Mouse (Mus musculus): ENCODE measurements around the gene Ascc1. TPM values are rescaled to one million over a fixed set of nuclear protein-coding genes. Genes with fewer than 3 reads are reported as not detected.

The Ascc1 gene
- polyA plus RNA-seq, 1 experiment from 2014 or later, result 45.2 TPM

DNA sequence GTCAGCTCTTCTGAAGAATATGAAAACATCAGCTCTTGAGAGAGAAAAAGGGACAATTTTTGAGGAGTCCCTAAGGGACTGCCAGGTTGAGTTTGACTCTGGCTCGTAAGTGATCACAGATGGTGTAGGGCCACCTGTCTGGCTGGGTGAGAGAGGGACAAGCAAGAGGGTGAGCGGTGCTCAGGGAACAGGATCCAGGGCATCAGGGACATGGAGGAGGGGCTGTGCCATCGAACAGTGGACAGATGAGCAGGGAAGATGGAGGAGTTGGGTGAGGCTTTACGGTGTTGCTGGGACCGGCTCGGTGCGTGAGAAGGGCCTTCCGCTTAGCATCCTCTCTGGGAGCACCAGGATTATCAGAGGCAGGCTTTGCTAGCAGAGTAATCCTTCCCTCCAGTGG, 106.7 kb downstream of the Ascc1 start:
- H3K27me3 ChIP-seq (ENCODE audit: control insufficient read depth, insufficient read depth, low read length), result peaks cover 40% of the 10 kb centered on the region
- peaks cover 8% of the 10 kb centered on the region for H3K4me1 ChIP-seq (ENCODE audit: control insufficient read depth, insufficient read depth, low read length)
- H3K4me2 ChIP-seq (ENCODE audit: low read depth, severe bottlenecking), result no peak overlapping the region
- H3K4me3 ChIP-seq (ENCODE audit: low read depth, low read length), result no peak overlapping the region
- no peak overlapping the region for H3K9ac ChIP-seq (ENCODE audit: low read length)
- 80% methylated on average over 8 of the region's 8 CpGs for WGBS
- H3K36me3 ChIP-seq (ENCODE audit: control insufficient read depth, insufficient read depth, low read length), result no peaks in the 10 kb centered on the region
- H3K9me3 ChIP-seq (ENCODE audit: control insufficient read depth, low read length), result no peaks in the 10 kb centered on the region
- no peak for ATAC-seq (ENCODE audit: insufficient number of reproducible peaks, low FRiP score, low TSS enrichment, low read depth)
- H3K27ac ChIP-seq (replicated peaks; ENCODE audit: low read depth, low read length), result no peak overlapping the region
- DNase-seq (ENCODE audit: low spot score), result no peak

DNA sequence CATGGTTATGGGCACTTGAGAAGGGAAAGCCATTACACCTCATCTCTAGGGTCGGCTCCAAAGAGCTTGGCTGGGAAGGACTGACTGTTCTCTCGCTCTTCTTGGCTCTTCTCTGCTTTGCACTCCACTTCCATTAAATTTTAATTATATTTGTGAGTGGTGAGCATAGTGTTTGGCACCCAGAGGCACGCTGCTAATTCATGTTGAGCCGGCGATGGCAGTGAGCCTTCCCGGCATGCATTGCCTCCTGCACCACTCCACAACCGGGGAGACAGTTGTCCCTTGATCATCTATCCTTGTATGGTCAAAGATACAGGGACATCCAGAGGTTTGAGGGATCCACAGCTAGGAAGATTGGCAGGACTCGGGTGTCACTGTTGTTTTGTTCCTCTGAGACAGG, 107.4 kb downstream of the Ascc1 start:
- Histone ChIP-seq H3K4me3 (ENCODE audit: low read depth, low read length) (no peak overlapping the region), H3K4me2 (ENCODE audit: low read depth, severe bottlenecking) (no peak overlapping the region), H3K9ac (ENCODE audit: low read length) (no peak overlapping the region), H3K9me3 (ENCODE audit: control insufficient read depth, low read length) (no peaks in the 10 kb centered on the region), H3K27ac (replicated peaks; ENCODE audit: low read depth, low read length) (no peak overlapping the region), H3K36me3 (ENCODE audit: control insufficient read depth, insufficient read depth, low read length) (no peaks in the 10 kb centered on the region), H3K27me3 (ENCODE audit: control insufficient read depth, insufficient read depth, low read length) (peaks cover 36% of the 10 kb centered on the region), H3K4me1 (ENCODE audit: control insufficient read depth, insufficient read depth, low read length) (peaks cover 8% of the 10 kb centered on the region)
- 83% methylated on average over 8 of the region's 8 CpGs for WGBS
- DNase-seq (ENCODE audit: low spot score) (no peak), ATAC-seq (ENCODE audit: insufficient number of reproducible peaks, low FRiP score, low TSS enrichment, low read depth) (no peak)

DNA sequence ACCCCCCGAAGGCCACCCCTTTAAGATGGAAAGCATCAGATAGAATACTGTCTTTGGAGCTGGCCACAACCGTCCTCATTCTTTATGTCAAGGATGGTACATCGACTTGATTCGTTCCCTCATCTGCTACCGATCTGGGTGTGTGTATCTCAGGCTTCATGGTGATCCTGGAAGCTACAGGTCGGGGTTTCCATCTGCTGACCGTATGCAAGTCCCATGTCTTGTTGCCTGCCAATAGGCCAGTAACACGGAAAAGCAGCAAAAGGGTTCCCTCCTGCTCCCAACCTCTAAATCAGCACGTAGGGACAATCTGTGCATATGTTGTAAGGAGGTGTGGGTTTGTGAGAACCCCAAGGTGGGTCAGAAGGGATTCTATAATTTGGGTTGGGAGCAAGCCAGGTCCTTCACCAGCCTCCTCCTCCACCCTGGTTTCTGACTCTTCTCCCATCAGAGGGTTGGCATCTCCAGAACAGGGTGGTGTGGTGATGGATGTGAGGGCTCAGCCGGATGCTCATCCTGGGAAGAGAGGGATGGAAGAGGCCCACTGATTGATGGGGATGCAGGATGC, 108.4 kb downstream of the Ascc1 start:
- ATAC-seq (ENCODE audit: insufficient number of reproducible peaks, low FRiP score, low TSS enrichment, low read depth) (no peak), DNase-seq (ENCODE audit: low spot score) (no peak)
- Histone ChIP-seq H3K4me2 (ENCODE audit: low read depth, severe bottlenecking) (no peak overlapping the region), H3K4me3 (ENCODE audit: low read depth, low read length) (no peak overlapping the region), H3K9me3 (ENCODE audit: control insufficient read depth, low read length) (no peaks in the 10 kb centered on the region), H3K27ac (replicated peaks; ENCODE audit: low read depth, low read length) (no peak overlapping the region), H3K27me3 (ENCODE audit: control insufficient read depth, insufficient read depth, low read length) (peaks cover 29% of the 10 kb centered on the region), H3K9ac (ENCODE audit: low read length) (no peak overlapping the region), H3K36me3 (ENCODE audit: control insufficient read depth, insufficient read depth, low read length) (no peaks in the 10 kb centered on the region), H3K4me1 (ENCODE audit: control insufficient read depth, insufficient read depth, low read length) (peaks cover 18% of the 10 kb centered on the region)
- 88% methylated on average over 10 of the region's 10 CpGs for WGBS

DNA sequence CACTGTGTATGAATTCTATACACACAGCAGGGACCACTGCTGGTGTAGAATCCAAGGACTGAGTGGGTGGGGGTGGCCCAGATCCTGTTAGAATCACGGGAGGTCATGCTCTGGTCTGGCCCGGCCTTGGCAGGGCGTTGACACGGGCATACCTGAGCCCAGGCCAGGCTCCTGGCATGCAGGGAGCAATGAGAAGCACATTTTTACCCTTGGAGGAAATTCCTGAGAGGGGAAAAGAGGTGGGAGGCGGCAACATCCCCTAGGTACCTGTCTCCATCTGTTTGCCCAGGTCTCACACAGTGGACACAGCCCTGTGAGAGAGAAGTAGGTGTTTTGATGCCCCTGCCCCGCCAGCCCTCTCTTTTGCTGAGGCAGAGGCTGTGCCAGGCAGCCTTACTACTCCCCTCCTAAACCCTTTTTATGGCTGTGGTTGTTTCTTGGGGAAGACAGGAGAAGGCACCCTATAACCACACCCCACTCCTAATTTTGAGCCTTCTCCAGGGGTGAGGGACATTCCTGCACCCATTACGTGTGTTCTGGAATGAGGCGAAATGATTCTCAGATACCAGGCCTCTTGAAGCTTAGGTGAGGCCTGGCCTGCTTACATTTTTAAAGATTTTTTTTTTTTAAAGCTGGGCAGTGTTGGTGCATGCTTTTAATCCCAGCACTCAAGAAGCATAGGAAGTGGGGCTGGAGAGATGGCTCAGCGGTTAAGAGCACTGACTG, 111.5 kb downstream of the Ascc1 start:
- peaks cover 25% of the 10 kb centered on the region for H3K4me1 ChIP-seq (ENCODE audit: control insufficient read depth, insufficient read depth, low read length)
- H3K4me3 ChIP-seq (ENCODE audit: low read depth, low read length), result no peak overlapping the region
- H3K36me3 ChIP-seq (ENCODE audit: control insufficient read depth, insufficient read depth, low read length), result no peaks in the 10 kb centered on the region
- H3K27me3 ChIP-seq (ENCODE audit: control insufficient read depth, insufficient read depth, low read length), result peaks cover 5% of the 10 kb centered on the region; the same call in 1 of the 2 replicates
- H3K27ac ChIP-seq (replicated peaks; ENCODE audit: low read depth, low read length), result no peak overlapping the region
- peak; percentile 41; the same call in 1 of the 2 replicates for ATAC-seq (ENCODE audit: insufficient number of reproducible peaks, low FRiP score, low TSS enrichment, low read depth)
- DNase-seq (ENCODE audit: low spot score), result no peak
- H3K9ac ChIP-seq (ENCODE audit: low read length), result no peak overlapping the region
- 84% methylated on average over 9 of the region's 9 CpGs for WGBS
- H3K9me3 ChIP-seq (ENCODE audit: control insufficient read depth, low read length), result no peaks in the 10 kb centered on the region
- no peak overlapping the region for H3K4me2 ChIP-seq (ENCODE audit: low read depth, severe bottlenecking)

DNA sequence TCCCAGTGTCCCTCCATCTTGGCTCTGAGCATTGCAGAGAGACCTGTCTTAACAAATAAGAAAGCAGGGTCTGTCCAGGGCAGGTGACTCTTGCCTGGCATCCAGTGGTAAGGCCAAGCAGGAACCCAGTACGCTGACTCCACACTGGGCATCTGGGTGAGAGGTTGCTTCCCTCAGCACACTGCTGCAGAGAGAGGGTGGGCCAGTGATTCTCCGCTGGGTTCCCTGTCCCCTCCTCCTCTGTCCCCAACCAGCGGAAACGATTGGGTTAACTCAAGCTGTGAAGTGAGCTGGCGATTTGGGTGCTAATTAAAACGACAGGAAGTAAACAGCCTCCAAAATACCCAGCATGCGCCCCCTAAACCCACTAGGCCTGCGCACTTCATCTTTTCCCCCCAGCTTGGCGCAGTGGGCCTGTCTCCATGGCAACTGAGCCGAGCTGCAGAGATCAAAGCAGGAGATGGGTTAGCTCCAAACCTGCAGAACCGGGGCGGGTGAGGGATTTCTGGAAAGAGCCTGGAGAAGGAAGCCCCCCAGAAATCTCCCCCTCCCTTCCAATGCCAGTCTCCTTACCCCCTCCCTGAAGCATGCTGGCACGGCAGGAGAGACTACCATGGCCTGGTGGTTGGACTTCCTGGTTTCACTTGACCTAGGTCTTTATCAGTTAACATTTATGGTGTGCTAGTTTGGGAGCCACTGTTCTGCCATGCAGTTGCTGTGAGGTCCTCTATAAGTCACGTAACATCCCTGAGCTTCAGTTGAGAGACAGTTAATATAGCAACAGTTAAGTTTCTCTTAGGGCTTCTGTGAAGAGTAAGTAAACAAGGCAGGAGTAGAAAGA, 113.0 kb downstream of the Ascc1 start:
- no peaks in the 10 kb centered on the region for H3K9me3 ChIP-seq (ENCODE audit: control insufficient read depth, low read length)
- no peak overlapping the region for H3K27ac ChIP-seq (replicated peaks; ENCODE audit: low read depth, low read length)
- H3K4me2 ChIP-seq (ENCODE audit: low read depth, severe bottlenecking), result peak overlapping the region; percentile 29
- DNase-seq (ENCODE audit: low spot score), result peak; percentile 77
- H3K9ac ChIP-seq (ENCODE audit: low read length), result no peak overlapping the region
- H3K4me1 ChIP-seq (ENCODE audit: control insufficient read depth, insufficient read depth, low read length), result peaks cover 25% of the 10 kb centered on the region
- peak; percentile 70 for ATAC-seq (ENCODE audit: insufficient number of reproducible peaks, low FRiP score, low TSS enrichment, low read depth)
- WGBS, result 5% methylated on average over 14 of the region's 14 CpGs
- no peak overlapping the region for H3K4me3 ChIP-seq (ENCODE audit: low read depth, low read length)
- H3K36me3 ChIP-seq (ENCODE audit: control insufficient read depth, insufficient read depth, low read length), result no peaks in the 10 kb centered on the region
- no peaks in the 10 kb centered on the region for H3K27me3 ChIP-seq (ENCODE audit: control insufficient read depth, insufficient read depth, low read length)

DNA sequence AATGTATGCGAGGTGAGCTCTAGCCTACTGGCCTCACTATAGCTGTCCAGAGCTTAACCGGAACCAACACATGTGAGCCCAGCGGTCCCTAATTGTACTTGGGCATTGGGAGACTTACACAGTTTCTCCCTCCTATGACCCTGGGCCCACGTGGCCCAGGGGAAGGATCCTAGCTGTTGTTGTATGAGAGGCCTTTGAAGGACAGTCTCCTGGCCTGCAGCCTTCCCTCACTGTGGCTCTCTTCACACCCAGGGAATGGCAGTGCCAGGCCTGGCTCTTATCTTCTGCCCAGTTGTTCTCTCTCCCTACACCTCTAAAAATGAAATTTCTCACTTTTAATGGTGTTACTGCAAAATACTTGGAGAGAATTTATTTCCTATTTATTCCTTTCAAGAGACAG, 114.4 kb downstream of the Ascc1 start:
- Histone ChIP-seq H3K27ac (replicated peaks; ENCODE audit: low read depth, low read length) (no peak overlapping the region), H3K4me1 (ENCODE audit: control insufficient read depth, insufficient read depth, low read length) (peaks cover 25% of the 10 kb centered on the region), H3K4me2 (ENCODE audit: low read depth, severe bottlenecking) (no peak overlapping the region), H3K9me3 (ENCODE audit: control insufficient read depth, low read length) (no peaks in the 10 kb centered on the region), H3K9ac (ENCODE audit: low read length) (no peak overlapping the region), H3K27me3 (ENCODE audit: control insufficient read depth, insufficient read depth, low read length) (no peaks in the 10 kb centered on the region), H3K36me3 (ENCODE audit: control insufficient read depth, insufficient read depth, low read length) (no peaks in the 10 kb centered on the region), H3K4me3 (ENCODE audit: low read depth, low read length) (no peak overlapping the region)
- ATAC-seq (ENCODE audit: insufficient number of reproducible peaks, low FRiP score, low TSS enrichment, low read depth), result no peak
- DNase-seq (ENCODE audit: low spot score), result no peak
- 42% methylated on average over 4 of the region's 4 CpGs for WGBS

DNA sequence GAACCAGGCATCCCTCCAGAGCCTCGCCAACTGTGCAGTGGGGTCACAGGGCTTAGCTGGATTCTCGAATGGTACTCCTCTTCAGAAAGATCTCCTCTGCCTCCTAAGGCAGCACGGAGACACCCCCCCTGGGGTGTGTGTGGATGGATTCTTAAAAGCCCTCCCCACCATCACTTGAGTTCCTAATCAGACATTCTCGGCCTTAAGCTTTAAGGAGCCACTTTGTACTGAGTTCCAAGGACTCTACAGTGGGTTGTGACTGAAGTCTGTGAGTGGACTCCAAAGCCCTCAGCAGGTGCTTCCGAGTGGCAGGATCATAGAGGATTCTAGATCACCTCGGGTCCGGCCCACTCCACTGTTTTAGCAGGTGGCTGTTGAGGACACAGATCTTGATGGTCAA, 115.9 kb downstream of the Ascc1 start:
- H3K4me1 ChIP-seq (ENCODE audit: control insufficient read depth, insufficient read depth, low read length), result peaks cover 25% of the 10 kb centered on the region

DNA sequence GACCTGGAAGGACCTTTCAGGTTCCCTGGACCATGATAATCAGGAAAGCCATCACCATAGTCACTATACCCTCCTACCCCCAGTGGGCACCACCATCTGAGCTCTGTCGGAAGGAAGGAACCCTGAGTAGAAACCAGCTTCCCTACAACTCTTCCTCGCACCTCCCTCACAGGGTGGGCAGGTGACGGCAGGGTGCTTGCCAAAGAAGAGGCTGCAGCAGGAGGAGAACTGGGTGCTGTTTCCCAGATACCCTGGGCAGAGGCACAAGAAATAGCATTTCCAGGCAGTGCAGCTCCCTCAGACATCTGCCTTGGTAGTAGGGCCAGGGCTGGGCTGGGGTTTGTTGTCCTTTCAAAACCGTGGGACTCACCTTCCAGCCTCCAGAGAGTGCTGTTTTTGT, 118.0 kb downstream of the Ascc1 start:
- no peak overlapping the region for H3K4me2 ChIP-seq (ENCODE audit: low read depth, severe bottlenecking)

More for the DNA sequence above, 115.9 kb downstream of the Ascc1 start:
- no peak for DNase-seq (ENCODE audit: low spot score)
- no peak overlapping the region for H3K9ac ChIP-seq (ENCODE audit: low read length)
- 63% methylated on average over 7 of the region's 7 CpGs for WGBS
- H3K27ac ChIP-seq (replicated peaks; ENCODE audit: low read depth, low read length), result no peak overlapping the region
- no peaks in the 10 kb centered on the region for H3K27me3 ChIP-seq (ENCODE audit: control insufficient read depth, insufficient read depth, low read length)
- H3K36me3 ChIP-seq (ENCODE audit: control insufficient read depth, insufficient read depth, low read length), result no peaks in the 10 kb centered on the region
- no peaks in the 10 kb centered on the region for H3K9me3 ChIP-seq (ENCODE audit: control insufficient read depth, low read length)
- ATAC-seq (ENCODE audit: insufficient number of reproducible peaks, low FRiP score, low TSS enrichment, low read depth), result no peak
- H3K4me3 ChIP-seq (ENCODE audit: low read depth, low read length), result no peak overlapping the region
- no peak overlapping the region for H3K4me2 ChIP-seq (ENCODE audit: low read depth, severe bottlenecking)

More for the DNA sequence above, 118.0 kb downstream of the Ascc1 start:
- no peak overlapping the region for H3K4me3 ChIP-seq (ENCODE audit: low read depth, low read length)
- peaks cover 19% of the 10 kb centered on the region for H3K4me1 ChIP-seq (ENCODE audit: control insufficient read depth, insufficient read depth, low read length)
- 79% methylated on average over 4 of the region's 4 CpGs for WGBS
- no peaks in the 10 kb centered on the region for H3K36me3 ChIP-seq (ENCODE audit: control insufficient read depth, insufficient read depth, low read length)
- no peaks in the 10 kb centered on the region for H3K27me3 ChIP-seq (ENCODE audit: control insufficient read depth, insufficient read depth, low read length)
- no peak for DNase-seq (ENCODE audit: low spot score)
- no peak for ATAC-seq (ENCODE audit: insufficient number of reproducible peaks, low FRiP score, low TSS enrichment, low read depth)
- H3K9me3 ChIP-seq (ENCODE audit: control insufficient read depth, low read length), result no peaks in the 10 kb centered on the region
- no peak overlapping the region for H3K9ac ChIP-seq (ENCODE audit: low read length)
- H3K27ac ChIP-seq (replicated peaks; ENCODE audit: low read depth, low read length), result no peak overlapping the region
